Mouse (Mus musculus) left cerebral cortex, adult 8-10 months (tissue): ENCODE data around the gene Wdr90. TPM values are rescaled to one million over a fixed set of nuclear protein-coding genes. Genes with fewer than 3 reads are reported as not detected.
A peak's percentile ranks its signal among the peaks of the same experiment; 100 is the strongest.

Source experiments
- DNase-seq, 2 experiments: peaks; one replicate each; pipeline ENCODE4 v3.0.0; 2022; ENCODE audit warnings: low spot score in 2 of 2
- total RNA-seq, 4 experiments: library from RNA; stranded (reverse); gene quantifications; 2 replicates each; pipeline ENCODE4 v1.2.4; 2022

Wdr90 gene
- 10 to 100 TPM; 23.4 to 29.1 (median 24.5) TPM for total RNA-seq

DNA sequence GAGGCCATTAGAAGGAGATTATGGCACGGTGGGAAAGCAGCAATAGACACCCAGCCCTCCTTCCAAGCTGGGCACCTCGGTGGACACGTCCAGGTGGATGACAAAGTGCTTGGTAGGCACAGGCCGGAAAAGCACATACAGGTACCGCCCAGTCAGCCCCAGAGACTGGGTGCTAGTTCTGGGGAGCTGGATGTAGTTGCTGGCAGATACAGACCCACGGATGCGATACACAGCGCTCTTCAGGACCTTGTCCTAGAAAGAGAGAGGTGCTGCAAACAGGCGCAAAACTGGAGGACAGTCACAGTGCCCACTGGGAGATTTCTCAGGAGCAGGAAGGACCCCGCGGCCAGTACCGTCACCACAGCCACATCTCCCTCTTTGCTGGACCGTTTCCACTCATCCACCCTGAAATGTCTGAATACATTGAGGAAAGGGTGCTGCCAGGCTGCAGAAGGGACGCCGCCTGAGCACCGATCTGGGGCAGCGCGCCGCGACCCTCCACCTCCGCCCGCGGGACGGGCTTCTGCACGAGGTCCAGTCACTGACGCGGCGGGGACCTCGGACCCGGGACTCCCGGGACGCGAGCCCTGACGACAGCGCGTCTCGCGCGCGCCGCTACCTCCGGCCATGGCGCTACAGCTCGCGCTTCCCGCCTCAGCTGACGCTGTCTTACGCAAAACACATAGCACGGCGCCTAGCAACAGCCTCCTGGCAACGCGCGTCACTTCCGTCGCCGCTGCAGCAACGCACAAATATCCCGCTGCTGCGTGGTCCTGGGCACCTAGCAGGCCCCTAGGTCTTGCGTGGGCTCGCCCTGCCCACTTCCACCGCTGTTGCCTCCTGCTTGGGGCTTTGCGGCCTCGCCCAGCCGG is at the start of gene Wdr90:
Wdr90 (minus strand) TSS at position 670 of the 872 bp plus-strand sequence.
- DNase-seq = peak; percentile 85 to 93

DNA sequence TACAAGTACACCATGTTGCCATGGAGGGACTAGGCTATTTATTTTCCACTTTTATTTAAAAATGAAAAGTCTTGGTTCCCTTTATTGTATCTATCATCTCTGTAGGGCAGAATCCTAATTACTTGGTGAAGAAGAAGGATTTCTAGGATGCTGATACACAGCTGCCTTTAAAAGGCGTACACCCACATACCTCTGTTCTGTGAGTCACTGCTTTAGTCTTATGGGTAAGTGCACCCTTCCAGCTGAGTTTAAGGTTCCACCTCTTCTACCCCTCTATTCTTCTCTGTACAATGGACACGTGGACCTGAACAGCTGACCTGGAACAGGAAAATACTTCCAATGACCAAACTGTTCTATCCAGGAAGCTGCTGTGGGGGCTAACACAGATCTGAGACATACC is 46.3 kb upstream of the Wdr90 start:
- DNase-seq = no peak

DNA sequence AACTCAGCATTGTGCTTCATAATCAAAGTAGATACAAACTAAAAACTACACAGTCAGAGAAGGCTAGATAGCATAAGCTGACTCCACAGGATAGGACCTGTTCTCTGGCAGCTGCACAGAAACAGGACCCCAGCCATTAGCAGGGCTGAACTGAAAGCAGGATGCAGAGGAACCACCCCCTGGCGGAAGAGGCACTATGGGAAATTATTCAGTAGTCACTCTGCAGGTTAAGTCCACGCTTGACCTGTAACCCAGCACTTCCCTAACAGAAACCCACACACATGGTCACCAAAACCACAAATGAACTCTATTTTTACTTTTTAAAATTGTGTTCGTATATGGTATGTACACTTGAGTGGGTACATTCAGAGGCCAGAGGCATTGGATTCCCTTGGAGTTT is 41.8 kb upstream of the Wdr90 start:
- DNase-seq = no peak

DNA sequence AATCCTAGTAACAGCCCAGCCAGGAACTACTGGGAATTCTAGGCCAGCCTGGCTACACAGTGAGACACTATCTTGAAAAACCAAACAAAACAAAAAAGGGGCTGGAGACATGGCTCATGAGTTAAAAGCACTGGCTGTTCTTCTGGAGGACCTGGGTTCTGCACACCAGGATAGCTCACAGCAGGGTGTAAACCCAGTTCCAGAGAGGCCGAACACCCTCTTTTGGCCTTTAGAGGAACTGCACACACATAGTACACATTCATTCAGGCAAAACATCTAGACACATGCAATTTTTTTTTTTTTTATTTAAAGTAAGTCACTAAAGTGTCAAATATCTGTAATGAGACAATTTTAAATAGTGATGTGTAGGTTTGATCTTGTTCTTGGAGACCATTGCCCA is 38.9 kb upstream of the Wdr90 start:
- DNase-seq = no peak

DNA sequence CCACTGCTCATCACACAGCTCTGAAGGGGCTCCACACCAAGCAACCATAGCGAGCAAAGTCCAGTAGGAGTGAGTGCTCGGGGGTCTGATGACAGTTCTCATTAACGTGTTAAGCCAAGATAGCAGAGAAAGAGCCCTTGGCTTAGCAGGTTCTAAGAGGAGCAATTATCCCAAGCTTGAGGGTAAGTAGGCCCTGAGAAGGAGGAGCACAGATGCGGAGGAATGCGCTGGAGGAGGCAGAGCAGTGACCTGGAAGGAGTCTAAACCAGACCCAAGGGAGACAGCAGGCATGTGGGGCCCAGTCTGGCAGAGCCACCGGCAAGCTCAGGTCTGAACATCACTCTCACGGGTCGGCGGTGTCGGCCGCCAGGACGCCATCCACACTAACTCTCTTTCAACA is 34.6 kb upstream of the Wdr90 start:
- no peak for DNase-seq

DNA sequence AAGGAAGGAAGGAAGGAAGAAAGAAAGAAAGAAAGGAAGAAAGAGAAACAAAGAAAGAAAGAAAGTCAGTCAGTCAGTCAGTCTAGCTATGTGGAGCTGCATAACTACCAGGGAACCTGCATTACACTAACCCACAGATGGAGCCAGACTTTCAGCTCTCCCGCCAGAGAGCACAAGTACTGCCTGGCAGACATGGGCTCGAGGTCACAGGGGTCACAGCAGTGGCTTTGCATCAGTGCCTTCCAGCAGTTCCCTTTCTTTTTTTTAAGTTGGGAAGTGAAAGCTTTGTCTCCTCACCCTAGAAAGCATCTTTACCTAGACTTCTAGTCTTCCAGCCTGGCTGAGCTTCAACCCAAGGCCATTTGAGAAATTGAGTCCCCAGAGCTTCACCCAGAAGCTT is 34.1 kb upstream of the Wdr90 start:
- DNase-seq = no peak

DNA sequence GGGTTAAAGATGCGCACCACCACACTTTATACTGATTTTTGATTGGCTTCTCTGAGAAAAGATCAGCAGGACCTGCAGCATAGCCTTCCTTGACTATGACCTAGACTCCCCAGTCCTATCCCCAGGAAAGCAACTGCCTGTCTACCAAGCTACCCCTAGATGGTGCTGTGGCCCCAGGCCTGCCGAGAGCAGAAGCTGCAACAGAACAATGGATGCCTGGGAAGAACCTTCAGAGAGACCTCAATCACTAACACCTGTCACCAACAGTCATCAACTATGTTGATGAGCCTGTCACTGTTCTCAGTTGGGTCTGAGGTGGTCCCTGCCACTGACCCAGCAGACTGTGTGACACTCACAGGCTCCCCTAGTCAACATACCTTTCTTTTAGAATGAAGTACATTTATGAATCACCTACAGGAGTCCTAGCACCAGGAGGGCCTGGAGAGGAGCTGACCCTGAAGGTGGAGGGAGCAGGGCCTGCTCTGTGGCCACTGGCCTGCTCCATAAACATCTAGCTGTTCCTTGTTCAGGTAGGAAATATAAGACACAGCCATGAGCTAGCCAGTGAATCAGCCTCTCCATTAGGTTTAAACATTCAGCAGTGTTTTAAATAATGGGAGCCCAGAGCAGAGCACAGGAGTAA is 32.8 kb upstream of the Wdr90 start:
- DNase-seq = no peak

DNA sequence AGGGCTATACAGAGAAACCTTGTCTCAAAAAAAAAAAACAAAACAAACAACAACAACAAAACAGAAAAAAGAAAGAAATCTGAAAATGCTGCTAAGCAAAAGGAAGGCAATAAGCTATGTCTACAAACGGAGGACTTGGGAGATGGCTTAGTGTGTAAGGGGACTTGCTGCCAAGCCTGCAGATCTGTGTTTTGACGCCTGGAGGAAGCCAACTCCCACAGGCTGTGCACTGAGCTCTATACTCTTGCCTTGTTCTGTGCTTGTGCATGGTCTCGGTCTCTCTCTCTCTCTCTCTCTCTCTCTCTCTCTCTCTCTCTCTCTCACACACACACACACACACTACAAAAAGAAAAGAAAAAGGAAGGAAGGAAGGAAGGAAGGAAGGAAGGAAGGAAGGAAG is 27.5 kb upstream of the Wdr90 start:
- DNase-seq = no peak

DNA sequence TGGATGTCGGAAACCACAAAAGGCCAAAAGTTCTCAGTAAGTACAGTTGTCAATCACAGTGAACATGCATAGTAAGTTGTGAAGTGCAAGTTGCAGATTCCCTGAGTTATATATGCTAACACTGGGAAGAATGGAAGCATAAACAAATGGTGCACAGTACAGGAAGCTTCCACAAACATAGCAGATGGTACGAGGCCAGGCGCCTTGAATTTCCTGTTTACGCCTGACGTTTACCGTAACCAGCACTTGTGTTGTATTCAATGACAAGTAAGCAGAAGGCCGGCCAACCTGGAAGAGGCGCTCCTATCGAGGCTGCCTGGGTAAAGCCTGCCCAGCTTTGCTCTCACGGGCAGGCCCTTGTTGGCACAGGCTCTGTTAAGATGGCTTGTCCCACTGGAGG is 26.2 kb upstream of the Wdr90 start:
- DNase-seq = no peak

DNA sequence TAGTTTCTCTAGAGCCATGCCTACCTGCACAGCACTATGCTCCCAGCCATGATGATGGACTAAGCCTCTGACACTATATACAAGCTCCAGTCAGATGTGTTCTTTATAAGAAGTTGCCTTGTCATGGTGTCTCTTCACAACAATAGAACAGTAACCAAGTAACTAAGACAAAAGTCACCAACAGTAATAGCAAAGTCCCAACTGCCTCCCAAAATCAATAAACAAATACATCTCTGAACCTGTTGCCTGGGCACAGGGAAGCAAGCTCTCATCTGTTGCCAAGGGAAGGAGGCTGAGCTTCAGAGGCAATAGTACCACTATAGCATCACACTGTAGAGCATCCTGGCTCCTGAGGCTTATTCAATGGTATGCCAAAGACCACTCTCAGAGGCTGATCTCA is 25.5 kb upstream of the Wdr90 start:
- no peak for DNase-seq

DNA sequence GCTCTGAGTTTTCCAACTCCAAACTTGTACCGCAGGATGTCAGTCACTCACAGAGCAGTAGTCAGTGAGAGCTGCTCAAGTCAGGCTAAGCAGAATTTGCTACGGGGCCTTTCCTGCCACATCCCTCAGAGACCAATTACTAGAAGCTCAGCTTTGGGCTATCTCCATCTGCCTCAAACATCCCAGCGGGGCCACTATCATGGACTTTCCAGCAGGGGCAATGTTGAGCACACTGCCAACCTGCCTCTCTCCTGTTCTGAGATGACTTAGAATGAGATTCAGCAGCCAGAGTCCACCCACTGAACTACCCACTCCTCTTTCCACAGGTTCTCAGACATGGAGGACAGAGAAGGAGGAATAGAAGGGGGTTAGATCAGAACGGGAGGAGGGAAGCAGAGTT is 24.3 kb upstream of the Wdr90 start:
- DNase-seq = no peak

DNA sequence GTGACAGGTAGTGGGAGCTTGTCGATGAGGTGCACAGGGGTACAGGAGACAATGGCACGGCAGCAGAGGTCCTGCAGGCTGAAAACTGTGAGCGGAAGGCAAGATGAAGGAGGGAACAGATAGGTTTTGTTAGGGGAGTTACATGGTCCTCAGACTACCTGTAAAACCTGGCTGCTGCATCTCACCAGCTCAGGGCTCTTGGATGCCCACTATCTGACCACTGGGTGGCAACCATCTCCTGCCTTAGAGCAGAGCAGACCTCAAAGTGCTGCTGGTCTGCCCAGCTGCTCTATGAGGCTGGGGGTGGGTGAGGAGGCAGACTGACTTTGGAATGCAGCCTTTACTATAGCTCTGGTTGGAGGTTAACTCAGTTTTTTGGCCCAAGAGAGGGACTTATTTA is 22.5 kb upstream of the Wdr90 start:
- DNase-seq = no peak

DNA sequence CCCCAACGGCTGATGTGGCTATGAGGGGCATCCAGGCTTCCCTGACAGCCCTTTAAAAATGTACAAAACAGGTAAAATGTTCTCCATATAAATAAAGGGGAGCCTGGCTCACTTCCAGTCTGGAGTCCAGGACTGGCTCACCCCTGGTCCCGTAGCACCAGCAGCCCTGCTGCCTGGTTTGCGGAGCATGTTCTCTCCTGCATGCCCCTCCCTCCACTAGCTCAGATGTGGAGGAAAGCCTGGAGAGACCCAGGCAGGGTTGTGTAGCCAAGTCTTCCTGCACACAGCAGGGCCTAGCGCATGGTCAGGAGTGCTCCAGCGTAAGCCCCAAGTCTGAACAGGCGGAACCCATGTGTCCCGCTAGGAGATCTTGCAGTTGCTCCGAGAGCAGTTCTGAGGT is 22.0 kb upstream of the Wdr90 start:
- DNase-seq = no peak

DNA sequence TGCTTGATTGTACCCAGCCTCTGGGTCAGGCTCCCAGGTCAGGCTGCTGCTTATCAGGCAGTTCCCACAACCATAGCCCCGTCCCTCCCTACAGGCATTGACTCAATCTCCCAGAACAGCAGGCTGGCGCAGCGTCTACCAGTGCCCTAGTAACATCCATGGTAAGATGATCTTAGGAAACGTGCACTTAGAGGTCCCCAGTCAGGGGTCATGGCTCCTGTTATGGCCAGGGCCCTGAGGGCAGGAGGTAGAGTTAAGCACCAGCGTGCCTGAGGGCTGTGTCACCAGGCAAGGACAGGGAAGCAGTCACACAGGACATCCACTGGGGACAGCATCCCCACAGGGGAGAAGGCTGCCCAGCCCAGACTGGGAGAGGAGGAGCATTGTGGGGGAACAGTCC is 21.0 kb upstream of the Wdr90 start:
- no peak for DNase-seq

DNA sequence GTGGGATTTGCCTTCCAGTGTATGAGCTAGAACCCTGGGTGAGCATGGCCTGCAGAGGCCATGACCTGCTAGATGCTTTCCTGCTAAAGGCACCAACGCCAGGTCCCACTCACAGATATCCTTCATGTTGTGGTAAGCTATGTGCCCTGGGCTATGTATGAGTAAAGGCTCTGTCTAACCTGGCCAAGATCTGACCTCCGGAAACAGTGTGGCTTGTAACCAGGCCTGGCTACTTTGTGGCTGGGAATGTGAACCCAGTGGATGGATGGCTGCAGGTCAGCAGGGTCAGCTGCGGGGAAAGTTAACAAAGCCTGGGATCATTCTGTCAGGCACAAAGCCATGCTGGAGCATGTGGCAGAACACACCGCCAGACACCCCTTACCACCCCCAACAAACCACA is 20.4 kb upstream of the Wdr90 start:
- DNase-seq = no peak

DNA sequence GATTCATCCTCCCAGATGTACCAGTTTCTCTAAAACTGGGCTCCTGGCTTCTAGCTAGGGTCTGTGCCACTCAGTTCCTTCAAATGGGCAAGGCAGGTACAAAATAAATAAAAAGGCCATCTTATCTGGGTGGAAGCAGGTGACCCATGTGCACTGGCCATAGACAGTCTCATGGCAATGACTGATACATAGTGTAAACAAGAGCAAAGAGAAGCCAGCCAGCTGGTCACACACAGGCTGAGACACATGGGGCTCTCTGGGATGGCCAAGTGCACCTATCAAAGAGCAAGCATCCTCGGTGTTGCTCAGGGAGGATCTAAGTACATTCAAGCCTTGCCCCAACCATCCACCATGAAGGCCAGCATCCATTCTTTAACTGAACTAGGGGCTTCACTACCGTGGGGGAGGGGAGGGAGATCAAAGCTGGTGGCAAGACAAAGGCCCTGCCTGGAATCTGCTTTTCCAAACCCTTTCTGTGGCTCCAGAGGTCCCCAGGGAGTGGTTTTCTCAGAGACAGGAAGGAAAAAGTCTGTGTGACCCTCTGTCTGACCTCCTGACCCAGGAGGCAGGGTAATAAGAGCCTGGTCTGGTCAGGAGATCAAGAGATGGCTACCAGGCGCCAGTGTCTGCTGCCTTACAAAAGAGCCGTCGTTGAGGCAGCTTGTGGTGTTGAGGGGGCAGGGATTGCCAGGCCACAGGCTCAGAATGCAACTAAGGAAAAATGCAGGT is 19.8 kb upstream of the Wdr90 start:
- no peak for DNase-seq

DNA sequence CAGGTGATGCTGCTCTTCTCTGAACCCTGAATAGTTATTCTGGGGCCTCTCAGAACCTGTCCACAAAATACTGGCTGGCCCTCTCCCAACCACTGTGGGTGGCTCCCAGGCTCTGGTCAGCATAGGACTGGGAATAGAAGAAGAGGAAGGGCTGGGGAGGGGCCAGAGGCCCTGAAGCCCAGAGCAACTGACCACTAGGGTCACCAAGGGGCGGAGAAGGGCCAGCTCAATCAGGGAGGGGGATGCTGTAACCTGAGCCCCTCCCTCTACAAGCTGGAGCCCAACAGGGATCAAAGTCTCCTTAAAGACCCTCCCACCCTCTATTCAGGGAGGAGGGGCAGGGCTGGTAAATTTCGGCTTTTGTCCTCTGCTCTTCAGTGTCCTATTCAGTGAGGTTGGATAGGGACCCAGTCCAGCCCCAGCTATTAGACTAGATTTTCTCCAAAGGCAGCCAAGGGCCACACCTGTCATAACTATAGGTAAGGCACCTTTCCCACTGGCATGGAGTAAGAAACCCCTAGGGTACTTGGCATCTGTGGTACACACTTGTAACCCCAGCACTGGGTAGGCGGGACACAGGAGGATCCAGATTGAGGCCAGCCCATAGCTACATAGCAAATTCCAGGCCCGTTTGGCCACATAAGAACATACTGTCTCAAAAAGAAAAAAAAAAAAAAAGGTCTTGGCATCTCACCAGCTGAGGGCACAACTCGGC is 19.1 kb upstream of the Wdr90 start, which contains the start of gene Wfikkn1:
Wfikkn1 (minus strand) TSS at position 663 of the 715 bp plus-strand sequence.
- no peak for DNase-seq

DNA sequence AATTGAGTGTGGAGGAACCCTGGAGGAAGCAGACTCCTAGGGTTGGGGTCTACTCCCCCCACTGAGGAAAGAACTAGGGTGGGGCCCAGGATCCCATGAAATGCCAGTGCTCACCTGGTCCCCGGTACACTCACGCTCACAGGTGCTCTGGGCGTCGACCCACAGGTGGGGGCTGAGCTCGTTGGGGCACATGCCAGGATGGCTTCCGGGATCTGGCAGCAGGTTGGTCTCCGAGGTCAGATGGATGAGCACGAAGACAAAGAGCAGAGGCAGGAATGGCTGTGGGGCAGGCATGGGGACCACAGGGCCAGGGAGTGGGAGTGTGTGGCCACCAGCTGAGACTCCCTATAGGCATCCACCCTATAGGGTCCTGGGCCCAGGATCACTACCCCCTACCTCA is 18.4 kb upstream of the Wdr90 start:
- no peak for DNase-seq

DNA sequence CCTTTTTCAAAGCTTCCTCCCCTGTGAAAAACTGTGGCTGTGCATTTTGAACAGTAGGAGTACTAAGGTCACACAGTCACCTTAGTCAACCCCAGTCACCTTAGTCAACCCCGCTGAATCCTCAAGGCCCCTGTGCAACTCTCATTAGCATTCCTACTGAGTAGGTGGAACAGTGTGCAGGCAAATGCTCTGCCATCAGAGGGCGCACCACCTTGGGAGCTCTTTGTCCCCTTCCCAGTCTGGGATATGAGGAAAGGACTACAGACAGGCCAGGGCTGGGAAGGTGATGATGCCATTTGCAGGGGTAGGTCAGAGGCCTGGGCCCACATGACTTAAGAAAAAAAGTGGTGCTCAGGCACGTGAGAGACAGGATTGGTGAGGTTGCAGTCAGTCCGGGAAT is 18.0 kb upstream of the Wdr90 start:
- DNase-seq = peak in 1 of 2 experiments; percentile 46

DNA sequence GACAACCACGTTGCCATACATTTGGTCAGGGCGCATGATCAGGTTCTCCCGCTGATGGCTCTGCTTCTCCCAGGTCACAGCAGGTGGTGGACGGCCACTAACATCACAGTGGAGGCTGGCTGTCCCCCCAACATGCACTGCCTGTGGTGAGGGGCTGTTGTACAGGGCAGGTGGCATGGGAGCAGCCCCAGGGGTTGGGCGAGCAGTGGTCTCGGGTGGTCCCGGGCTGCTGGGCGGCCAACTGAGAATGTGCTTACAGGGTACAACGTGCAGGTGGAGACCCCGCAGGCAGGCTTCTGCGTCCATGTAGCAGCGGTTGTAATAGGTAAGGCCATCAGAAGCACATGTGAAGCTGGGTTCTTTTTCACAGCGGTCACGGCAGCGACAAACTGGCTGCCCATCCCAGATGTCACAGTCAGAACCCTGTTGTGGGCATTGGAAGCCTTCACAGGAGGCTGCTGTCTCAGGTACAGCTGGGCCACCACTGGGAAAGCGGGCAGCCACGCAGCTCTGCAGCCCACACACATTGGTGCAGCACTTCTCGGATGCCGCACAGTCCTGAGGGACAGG is 17.4 kb upstream of the Wdr90 start:
- no peak for DNase-seq
